28 mouse cellular contexts compared by ENCODE assay signal in the genomic region with DNA sequence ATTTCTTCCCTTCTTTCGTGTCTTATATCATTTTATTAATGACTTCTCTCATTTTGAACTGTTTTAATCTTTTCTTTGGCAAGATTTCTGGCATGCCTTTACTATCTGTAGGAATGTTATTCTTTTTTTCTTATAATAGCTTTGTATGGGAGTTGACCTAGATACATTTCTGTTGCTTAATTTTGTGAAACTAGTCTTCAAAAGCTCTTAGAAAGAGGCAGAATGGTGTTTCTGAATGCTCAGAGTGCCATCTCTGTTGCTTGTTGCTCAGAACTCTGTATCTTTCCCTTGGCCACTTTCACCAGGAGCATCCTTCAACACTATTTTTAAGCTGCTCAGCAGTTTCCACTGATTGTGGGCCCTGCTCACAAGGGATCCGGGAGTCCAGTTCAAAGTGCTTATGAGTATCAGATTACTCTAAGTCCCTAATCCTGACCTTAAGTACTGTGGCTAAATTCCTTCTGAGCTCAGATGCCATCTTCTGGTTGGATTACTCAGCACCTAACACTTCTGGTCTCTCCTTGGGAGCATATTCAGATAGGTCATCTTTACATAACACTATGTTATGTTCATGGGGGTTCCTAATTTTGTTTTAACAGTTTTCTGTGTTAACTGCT. TPM values are rescaled to one million over a fixed set of nuclear protein-coding genes. Genes with fewer than 3 reads are reported as not detected.
DNase-seq lines count a peak whose midpoint lies in the region; TF ChIP-seq lines count a peak whose summit lies in the region.
"Had no signal": no experiment of that assay in that cellular context is flagged by ENCODE, and none has a peak within 500 bp of the region (broad histone marks: within the 10 kb centered on the region; RNA-seq: fewer than 3 reads in every experiment).

No protein-coding gene starts in this region.

- no peaks in the 10 kb centered on the region for H3K27me3 ChIP-seq in kidney, adult 2 months (replicated peaks; ENCODE audit: control insufficient read depth, insufficient read depth, low read length)
- H3K27me3 ChIP-seq: CH12.LX; forebrain, embryonic 15.5 days; heart, embryonic 12.5 days; hindbrain, embryonic 15.5 days; limb, embryonic 15.5 days had no signal

- TF ChIP-seq POLR2A in kidney, adult 2 months (IDR thresholded peaks at IDR 0.05; ENCODE audit: low read depth, low read length) = no peak
- no peak for TF ChIP-seq POLR2A in cortical plate, adult 2 months (IDR thresholded peaks at IDR 0.05; ENCODE audit: extremely low read depth, insufficient read depth, low read length)

- no peaks in the 10 kb centered on the region for H3K36me3 ChIP-seq in kidney, adult 2 months (ENCODE audit: control insufficient read depth, insufficient read depth, low read length)
- H3K36me3 ChIP-seq: forebrain, embryonic 15.5 days; heart, embryonic 12.5 days; hindbrain, embryonic 10.5 days; hindbrain, embryonic 15.5 days; limb, embryonic 10.5 days; limb, embryonic 15.5 days had no signal

- TF ChIP-seq CTCF in kidney, adult 2 months (conservative IDR thresholded peaks at IDR 0.05; ENCODE audit: insufficient read depth, insufficient read length, low read depth, low read length) = no peak
- no peak for TF ChIP-seq CTCF in cortical plate, adult 2 months (IDR thresholded peaks at IDR 0.05; ENCODE audit: extremely low read depth, insufficient read depth, low read length)

- H3K4me3 ChIP-seq in kidney, adult 2 months (ENCODE audit: insufficient read depth, low read depth, low read length) = no peak overlapping the region
- H3K4me3 ChIP-seq in cortical plate, adult 2 months (ENCODE audit: insufficient read depth, low read length) = no peak overlapping the region
- H3K4me3 ChIP-seq: forebrain, embryonic 15.5 days; heart, adult 2 months; heart, embryonic 12.5 days; hindbrain, embryonic 10.5 days; hindbrain, embryonic 15.5 days; limb, embryonic 10.5 days; limb, embryonic 15.5 days had no signal

- no peak overlapping the region for H3K27ac ChIP-seq in kidney, adult 2 months (ENCODE audit: insufficient read depth, low read depth, low read length)
- H3K27ac ChIP-seq in cortical plate, adult 2 months (ENCODE audit: insufficient read depth, low read length) = peak overlapping the region; percentile 35; the same call in 1 of the 2 replicates
- H3K27ac ChIP-seq: forebrain, embryonic 15.5 days; heart, adult 2 months; hindbrain, embryonic 10.5 days; hindbrain, embryonic 15.5 days; limb, embryonic 10.5 days; limb, embryonic 15.5 days; liver, embryonic 14.5 days had no signal

- WGBS in kidney, adult 2 months = 42% methylated on average over 2 of the region's 2 CpGs

- DNase-seq in kidney, adult 2 months = peak; percentile 63
- no peak for DNase-seq in kidney, adult 18-20 months
- peak; percentile 30 for DNase-seq in retina, postnatal 1 day
- no peak for DNase-seq in retina, embryonic 14.5 days (ENCODE audit: low spot score)
- peak; percentile 13 for DNase-seq in telencephalon, adult 2 months (ENCODE audit: low read depth, low spot score)
- no peak for DNase-seq in lung, adult 18-20 months
- DNase-seq: adrenal gland, postnatal 25 days; cerebellum, adult 18-20 months; cerebellum, postnatal 10 days; heart, adult 2 months; heart, postnatal 10 days; layer of hippocampus, adult 9-11 months; lung, embryonic 14.5 days; lung, postnatal 14 days; midbrain, embryonic 14.5 days; thymus, postnatal 4 days had no signal

- no peaks in the 10 kb centered on the region; the same call in 1 of the 2 replicates for H3K4me1 ChIP-seq in kidney, adult 2 months (ENCODE audit: control insufficient read depth, insufficient read depth, low read length)
- peaks cover 2% of the 10 kb centered on the region; the same call in 1 of the 2 replicates for H3K4me1 ChIP-seq in cortical plate, adult 2 months (ENCODE audit: control insufficient read depth, insufficient read depth, low read length)
- H3K4me1 ChIP-seq: forebrain, embryonic 15.5 days; heart, embryonic 12.5 days; hindbrain, embryonic 10.5 days; hindbrain, embryonic 15.5 days; limb, embryonic 10.5 days; limb, embryonic 15.5 days had no signal

RNA-seq across cellular contexts. Expression of a gene that starts 26.9 kb away (rescaled TPM):
- 32.0 and 40.5 TPM in 2 replicates for polyA plus RNA-seq in kidney, adult 2 months (2012; rRNA removed)
- 0.19 and 0.36 TPM in 2 replicates for polyA plus RNA-seq in cortical plate, adult 2 months (2012; rRNA removed)
- polyA plus RNA-seq: C2C12; inflammation-experienced regulatory T-cells, adult 6 months; neural tube, embryonic 14.5 days had no signal

Comparison
In these comparisons a context has a peak if more than half of its experiments do, and no peak if none do; other contexts are left out.
1. DNase-seq: peak in kidney, adult 2 months (single experiment), retina, postnatal 1 day (single experiment) and telencephalon, adult 2 months (single experiment); none in kidney, adult 18-20 months (single experiment), retina, embryonic 14.5 days (single experiment) and lung, adult 18-20 months (0 of 2).
2. RNA of a gene that starts 26.9 kb away (polyA plus RNA-seq): 32.0 to 40.5 TPM in kidney, adult 2 months; 0.19 to 0.36 TPM in cortical plate, adult 2 months; every median in the first group is over 10 times any median in the second.